ENCODE assay signal across 30 mouse cellular contexts in genomic region chr11:98990866-98991265, GRCm38 (mm10). TPM values are rescaled to one million over a fixed set of nuclear protein-coding genes. Genes with fewer than 3 reads are reported as not detected.
DNase-seq lines count a peak whose midpoint lies in the region; ATAC-seq and TF ChIP-seq lines count a peak whose summit lies in the region.
"Had no signal": no experiment of that assay in that cellular context is flagged by ENCODE, and none has a peak within 500 bp of the region (broad histone marks: within the 10 kb centered on the region; RNA-seq: fewer than 3 reads in every experiment).

No protein-coding gene starts in this region.

- 90% methylated on average over 6 of the region's 6 CpGs for WGBS in liver, embryonic 14.5 days (ENCODE audit: insufficient replicate concordance)
- WGBS in kidney, embryonic 16.5 days, result 77% methylated on average over 6 of the region's 6 CpGs

- H3K27ac ChIP-seq in liver, embryonic 14.5 days, result no peak overlapping the region
- no peak overlapping the region for H3K27ac ChIP-seq in ES-E14 (ENCODE audit: insufficient read depth, low read depth, low read length, poor library complexity, severe bottlenecking)
- H3K27ac ChIP-seq in kidney, embryonic 16.5 days (ENCODE audit: low read length), result no peak overlapping the region
- H3K27ac ChIP-seq: embryonic facial prominence, embryonic 10.5 days; embryonic facial prominence, embryonic 13.5 days; forebrain, embryonic 12.5 days; forebrain, embryonic 15.5 days; heart, adult 2 months; heart, embryonic 10.5 days; hindbrain, embryonic 10.5 days; hindbrain, embryonic 13.5 days had no signal

- no peak for TF ChIP-seq CTCF in liver, embryonic 14.5 days (IDR thresholded peaks at IDR 0.05; ENCODE audit: low read depth)

- H3K27me3 ChIP-seq in liver, embryonic 14.5 days (ENCODE audit: control insufficient read depth, insufficient read depth, low read length), result no peaks in the 10 kb centered on the region
- no peaks in the 10 kb centered on the region for H3K27me3 ChIP-seq in kidney, embryonic 16.5 days (ENCODE audit: insufficient read depth, low read length)
- H3K27me3 ChIP-seq: embryonic facial prominence, embryonic 13.5 days; forebrain, embryonic 12.5 days; forebrain, embryonic 15.5 days; hindbrain, embryonic 13.5 days; Patski had no signal

- ATAC-seq in liver, embryonic 14.5 days (ENCODE audit: insufficient read depth), result 0 out of 2 replicates have a peak, but pooled peaks have one; percentile 12
- peak; percentile 63 for ATAC-seq in activated CD4-positive, CD25-positive, alpha-beta regulatory T cell, adult 4 months
- no peak for ATAC-seq in kidney, embryonic 16.5 days (ENCODE audit: low FRiP score, low TSS enrichment)
- ATAC-seq: forebrain, embryonic 15.5 days; hindbrain, embryonic 16.5 days; inflammation-experienced regulatory T-cells, adult 6 months; Patski had no signal

- H3K4me3 ChIP-seq in liver, embryonic 14.5 days (ENCODE audit: insufficient read depth in 1 of 2, low read depth in 2 of 2, low read length in 2 of 2), result no peak overlapping the region
- no peak overlapping the region for H3K4me3 ChIP-seq in ES-E14 (ENCODE audit: insufficient read depth in 1 of 2, low read depth in 1 of 2, low read length in 2 of 2, poor library complexity in 1 of 2, severe bottlenecking in 1 of 2)
- no peak overlapping the region for H3K4me3 ChIP-seq in kidney, embryonic 16.5 days (ENCODE audit: low read length)
- H3K4me3 ChIP-seq: embryonic facial prominence, embryonic 10.5 days; embryonic facial prominence, embryonic 13.5 days; erythroblast, embryonic 14.5 days; forebrain, embryonic 12.5 days; forebrain, embryonic 15.5 days; heart, adult 2 months; heart, embryonic 10.5 days; hindbrain, embryonic 10.5 days; hindbrain, embryonic 13.5 days had no signal

- no peak overlapping the region for H3K9ac ChIP-seq in liver, embryonic 14.5 days (replicated peaks)
- no peak overlapping the region for H3K9ac ChIP-seq in ES-E14 (ENCODE audit: insufficient read depth, low read depth, low read length, poor library complexity, severe bottlenecking)
- no peak overlapping the region for H3K9ac ChIP-seq in kidney, embryonic 16.5 days (replicated peaks; ENCODE audit: low read length)
- H3K9ac ChIP-seq: embryonic facial prominence, embryonic 13.5 days; forebrain, embryonic 12.5 days; forebrain, embryonic 15.5 days; hindbrain, embryonic 13.5 days had no signal

- intact Hi-C loops in left cerebral cortex, postnatal 36 days (cut with DNase I), result no loop called here

- peaks cover 65% of the 10 kb centered on the region for H3K36me3 ChIP-seq in liver, embryonic 14.5 days (replicated peaks; ENCODE audit: control insufficient read depth, insufficient read depth, low read depth)
- peaks cover 35% of the 10 kb centered on the region for H3K36me3 ChIP-seq in ES-E14 (ENCODE audit: control insufficient read depth, insufficient read depth, low read length, poor library complexity, severe bottlenecking)
- H3K36me3 ChIP-seq in kidney, embryonic 16.5 days (ENCODE audit: insufficient read depth, low read length), result peaks cover 45% of the 10 kb centered on the region

- no peak for TF ChIP-seq EP300 in liver, embryonic 14.5 days (IDR thresholded peaks at IDR 0.05; ENCODE audit: low read depth)

- H3K4me2 ChIP-seq in liver, embryonic 14.5 days (ENCODE audit: low read depth), result no peak overlapping the region
- no peak overlapping the region for H3K4me2 ChIP-seq in kidney, embryonic 16.5 days (replicated peaks; ENCODE audit: low read depth, low read length)
- H3K4me2 ChIP-seq: embryonic facial prominence, embryonic 13.5 days; forebrain, embryonic 12.5 days; forebrain, embryonic 15.5 days; hindbrain, embryonic 13.5 days had no signal

- no peaks in the 10 kb centered on the region for H3K9me3 ChIP-seq in liver, embryonic 14.5 days (ENCODE audit: control insufficient read depth, low read length)
- H3K9me3 ChIP-seq in ES-E14 (ENCODE audit: control insufficient read depth, insufficient read depth, low read depth, low read length), result no peaks in the 10 kb centered on the region
- H3K9me3 ChIP-seq in kidney, embryonic 16.5 days (ENCODE audit: low read length), result no peaks in the 10 kb centered on the region
- H3K9me3 ChIP-seq: embryonic facial prominence, embryonic 10.5 days; embryonic facial prominence, embryonic 13.5 days; forebrain, embryonic 12.5 days; forebrain, embryonic 15.5 days; heart, embryonic 10.5 days; hindbrain, embryonic 10.5 days; hindbrain, embryonic 13.5 days had no signal

- DNase-seq in liver, embryonic 14.5 days (ENCODE audit: low read depth in 3 of 3, low spot score in 3 of 3), result no peak
- no peak for DNase-seq in liver
- DNase-seq in CD4-positive, CD25-positive, alpha-beta regulatory T cell, adult 2 months (ENCODE audit: low read depth, low spot score), result peak; percentile 39
- no peak for DNase-seq in ES-E14 (ENCODE audit: low read depth, low spot score)
- DNase-seq in natural killer cell, adult 2 months (ENCODE audit: low spot score in 2 of 2), result no peak
- no peak for DNase-seq in left cerebral cortex, postnatal 36 days (ENCODE audit: low spot score in 2 of 2)
- DNase-seq: adrenal gland, adult 8-10 months; adrenal gland, postnatal 25 days; cerebellum, adult 11-12 months; cerebellum, adult 8-10 months; cerebellum, postnatal 10 days; cerebellum, postnatal 36 days; embryo, embryonic 11 days; gastrocnemius, postnatal 14 days; heart, adult 2 months; kidney, adult 11 months had no signal

- in situ Hi-C loops in ES-E14 (cut with MboI; ENCODE audit: low sequenced_read_pairs in 2 of 2, unreplicated experiment in 2 of 2), result no loop called here

- no peaks in the 10 kb centered on the region for H3K4me1 ChIP-seq in liver, embryonic 14.5 days (replicated peaks; ENCODE audit: control insufficient read depth in 2 of 2, insufficient read depth in 2 of 2, low read length in 1 of 2)
- H3K4me1 ChIP-seq in ES-E14 (ENCODE audit: control insufficient read depth in 2 of 2, insufficient read depth in 2 of 2, low read length in 2 of 2, poor library complexity in 1 of 2), result peaks cover 0 to 3% of the 10 kb centered on the region in 2 experiments; a peak in 2 of 4 replicates
- H3K4me1 ChIP-seq in kidney, embryonic 16.5 days (ENCODE audit: insufficient read depth, low read length), result no peaks in the 10 kb centered on the region
- H3K4me1 ChIP-seq: embryonic facial prominence, embryonic 10.5 days; embryonic facial prominence, embryonic 13.5 days; forebrain, embryonic 12.5 days; forebrain, embryonic 15.5 days; hindbrain, embryonic 10.5 days; hindbrain, embryonic 13.5 days had no signal

TF ChIP-seq in ES-E14, 5 proteins besides CTCF, POLR2A, EP300 and RAD21:
- peak; percentile 54; the same call in 1 of the 2 replicates for TF ChIP-seq ZNF384 (IDR thresholded peaks at IDR 0.05; ENCODE audit: low read depth, low read length)
- no peak for TF ChIP-seq MAFK (IDR thresholded peaks at IDR 0.05; ENCODE audit: insufficient read depth, low read depth, low read length)

RNA-seq across cellular contexts. Expression of gene Gjd3, which starts 8.1 kb away (rescaled TPM):
- polyA plus RNA-seq in liver, embryonic 14.5 days (2012; rRNA removed), result not detected in 2 replicates
- polyA plus RNA-seq in liver, embryonic 14.5 days (2014; fragmentation: Nextera tagmentation; extraction: Ambion mirVana), result not detected in 2 replicates
- total RNA-seq in ES-E14 (2012; rRNA removed), result 0.27 and 1.7 TPM in 2 replicates
- under 1 TPM in 1 of 2 experiments, not detected in 1; 0.41 TPM for polyA plus RNA-seq in activated CD4-positive, CD25-positive, alpha-beta regulatory T cell, adult 4 months (2017; shearing (Covaris generic))
- polyA plus RNA-seq in kidney, embryonic 16.5 days (2015; fragmentation: Nextera tagmentation; extraction: Ambion mirVana), result 0.59 TPM in 1 of 2 replicates, not detected in the other
- 1 to 10 TPM; 2.0 TPM for total RNA-seq in left cerebral cortex, postnatal 36 days (2021)
- total RNA-seq: adrenal gland, adult 8-10 months; adrenal gland, postnatal 25 days; gastrocnemius, postnatal 14 days had no signal
- polyA plus RNA-seq: C2C12; embryonic facial prominence, embryonic 10.5 days; erythroblast, embryonic 14.5 days; inflammation-experienced regulatory T-cells, adult 6 months had no signal

RNA-seq across cellular contexts. Expression of gene Top2a, which starts 33.1 kb away (rescaled TPM):
- 57.7 and 108 TPM in 2 replicates for polyA plus RNA-seq in liver, embryonic 14.5 days (2012; rRNA removed)
- polyA plus RNA-seq in liver, embryonic 14.5 days (2014; fragmentation: Nextera tagmentation; extraction: Ambion mirVana), result 197 and 214 TPM in 2 replicates
- 353 and 381 TPM in 2 replicates for total RNA-seq in ES-E14 (2012; rRNA removed)
- polyA plus RNA-seq in activated CD4-positive, CD25-positive, alpha-beta regulatory T cell, adult 4 months (2017; shearing (Covaris generic)), result 100 to 1,000 TPM; 118 to 121 TPM
- 213 and 252 TPM in 2 replicates for polyA plus RNA-seq in kidney, embryonic 16.5 days (2015; fragmentation: Nextera tagmentation; extraction: Ambion mirVana)
- total RNA-seq in left cerebral cortex, postnatal 36 days (2021), result 1 to 10 TPM in 1 of 2 experiments, under 1 TPM in 1; 0.66 to 1.8 TPM

RNA-seq across cellular contexts. Expression of gene Igfbp4, which starts 50.2 kb away (rescaled TPM):
- polyA plus RNA-seq in liver, embryonic 14.5 days (2012; rRNA removed), result 60.6 and 71.4 TPM in 2 replicates
- polyA plus RNA-seq in liver, embryonic 14.5 days (2014; fragmentation: Nextera tagmentation; extraction: Ambion mirVana), result 115 and 123 TPM in 2 replicates
- total RNA-seq in ES-E14 (2012; rRNA removed), result 31.5 and 38.8 TPM in 2 replicates
- polyA plus RNA-seq in activated CD4-positive, CD25-positive, alpha-beta regulatory T cell, adult 4 months (2017; shearing (Covaris generic)), result 10 to 100 TPM; 33.7 to 43.6 TPM
- polyA plus RNA-seq in kidney, embryonic 16.5 days (2015; fragmentation: Nextera tagmentation; extraction: Ambion mirVana), result 771 and 832 TPM in 2 replicates
- total RNA-seq in left cerebral cortex, postnatal 36 days (2021), result 10 to 100 TPM; 72.0 to 90.9 TPM
